Mouse (Mus musculus) kidney, adult 11 months (tissue): ENCODE measurements around the gene Slc31a2.

Source experiments
- DNase-seq: peaks from one replicate; pipeline ENCODE4 v3.0.0; 2022

The Slc31a2 gene

DNA sequence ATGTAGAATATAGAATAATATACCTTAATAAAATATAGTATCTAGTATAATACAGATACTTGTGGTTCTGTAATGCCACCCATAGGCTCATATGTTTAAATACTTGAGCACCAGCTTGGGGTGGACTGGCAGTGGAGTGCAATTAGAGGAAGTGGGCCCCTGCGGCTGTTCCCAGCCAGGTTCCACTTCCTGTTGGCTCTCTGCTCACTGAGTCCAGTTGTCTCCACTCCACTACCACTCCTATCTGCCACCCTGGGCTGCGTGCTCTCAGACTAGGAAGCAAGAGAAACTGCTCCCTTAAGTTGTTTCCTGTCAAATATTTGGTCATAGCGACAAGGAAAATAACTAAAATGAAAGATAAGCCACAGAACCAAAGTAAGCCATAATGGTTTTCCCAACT, 60.3 kb downstream of the Slc31a2 start:
- no peak for DNase-seq

GRCm38 (mm10) chr4:62326111-62326510, 63.7 kb downstream of the Slc31a2 start:
- DNase-seq, result no peak

- DNase-seq, result no peak
These were observed 66.7 kb downstream of the Slc31a2 start for GRCm38 (mm10) chr4:62328941-62329660.

- DNase-seq, result no peak
These were observed 69.6 kb downstream of the Slc31a2 start for GRCm38 (mm10) chr4:62331977-62332376.

- no peak for DNase-seq
These were observed 76.2 kb downstream of the Slc31a2 start for GRCm38 (mm10) chr4:62338536-62338935.

DNA sequence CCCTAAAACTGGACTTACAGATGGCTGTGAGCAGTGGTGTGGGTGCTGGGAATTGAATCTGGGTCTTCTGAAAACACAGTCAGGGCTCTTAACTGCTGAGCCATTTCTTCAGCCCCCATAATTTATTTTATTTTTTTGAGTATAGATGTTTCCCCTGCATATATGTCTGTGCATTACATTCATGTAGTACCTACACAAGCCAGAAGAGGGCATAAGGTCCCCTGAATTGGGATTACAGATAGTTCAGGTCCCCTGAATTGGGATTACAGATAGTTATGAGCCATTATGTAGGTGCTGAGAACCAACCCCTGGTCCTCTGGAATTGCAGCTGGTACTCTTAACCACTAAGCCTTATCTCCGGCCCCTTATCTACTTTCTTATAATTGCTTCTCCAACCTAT, 81.6 kb downstream of the Slc31a2 start:
- DNase-seq, result no peak

GRCm38 (mm10) chr4:62345827-62346226, 83.5 kb downstream of the Slc31a2 start:
- DNase-seq, result no peak

DNA sequence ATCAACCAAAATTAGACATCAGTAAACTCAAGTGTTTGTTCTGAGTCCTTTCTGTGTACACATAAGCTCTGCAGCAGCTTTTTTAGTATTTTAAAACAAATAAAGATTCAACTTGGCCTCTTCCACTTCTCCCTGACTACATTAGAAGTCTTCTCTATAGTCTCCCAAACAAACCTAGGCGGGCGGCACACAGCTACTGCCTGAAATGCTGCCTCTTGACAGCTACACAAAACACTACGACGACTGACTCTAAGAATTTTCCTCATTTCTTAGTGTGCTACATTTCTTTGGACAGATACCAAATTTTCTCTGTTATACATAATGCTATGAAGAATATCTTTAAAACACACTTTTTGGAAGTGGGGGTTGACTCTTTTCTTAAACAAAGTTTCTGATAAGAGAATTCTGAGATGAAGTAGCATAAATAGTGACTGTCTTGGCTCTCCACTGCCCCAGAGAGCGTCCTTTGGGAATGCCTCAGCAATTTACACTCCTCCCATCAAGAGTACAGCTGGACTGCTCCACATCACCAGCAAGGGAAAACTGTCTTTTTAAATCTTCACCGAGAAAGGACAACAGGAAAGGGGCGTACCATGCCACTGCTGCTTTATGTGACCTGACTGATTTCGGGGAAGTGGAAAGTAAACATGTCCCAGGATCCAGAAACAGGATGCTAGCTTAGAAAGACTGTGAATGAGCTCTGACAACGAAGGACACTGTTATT, 85.4 kb downstream of the Slc31a2 start:
- DNase-seq, result peak; percentile 25
